Comparison of ENCODE assay signal across 24 mouse cellular contexts in the genomic region with DNA sequence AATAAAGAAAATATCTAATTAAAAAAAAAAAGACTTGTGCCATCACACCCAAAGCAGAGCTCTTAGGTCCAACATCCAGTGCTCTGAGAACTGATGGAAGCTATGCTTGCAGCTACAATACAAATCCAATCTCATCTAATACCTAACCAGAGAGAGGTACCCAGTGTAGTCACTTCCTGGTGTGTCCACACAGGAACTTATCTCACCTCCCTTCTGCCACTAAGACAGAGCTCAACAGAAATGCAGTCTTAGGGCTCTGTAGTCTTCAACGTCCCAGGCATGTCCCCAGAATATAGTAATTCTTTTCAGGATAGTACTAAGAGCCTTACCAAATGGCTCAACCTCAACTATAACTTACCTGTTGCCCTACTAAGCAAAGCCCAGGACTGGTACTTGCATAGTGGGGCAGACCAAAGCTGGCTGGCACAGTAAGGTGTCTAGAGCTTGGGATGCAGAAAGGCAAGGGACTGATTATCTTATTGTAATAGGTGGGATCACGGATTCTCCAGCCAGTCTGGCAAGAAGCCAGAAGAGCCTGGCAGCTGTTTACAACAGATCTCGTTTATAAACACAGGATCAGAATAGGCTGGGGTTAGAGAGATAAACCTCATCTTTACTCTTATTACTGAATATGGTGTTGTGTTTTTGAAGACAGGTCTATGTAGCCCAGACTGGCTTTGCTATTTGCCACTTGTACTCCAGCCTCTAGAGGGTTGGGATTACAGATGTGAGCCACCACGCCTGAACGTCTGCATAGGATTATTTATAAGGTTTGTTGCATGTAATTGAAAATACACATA. TPM values are rescaled to one million over a fixed set of nuclear protein-coding genes. Genes with fewer than 3 reads are reported as not detected.
A peak's percentile ranks its signal among the peaks of the same experiment; 100 is the strongest.
DNase-seq lines count a peak whose midpoint lies in the region; ATAC-seq and TF ChIP-seq lines count a peak whose summit lies in the region.
"Had no signal": no experiment of that assay in that cellular context is flagged by ENCODE, and none has a peak within 500 bp of the region (broad histone marks: within the 10 kb centered on the region; RNA-seq: fewer than 3 reads in every experiment).

No protein-coding gene starts in this region.

- TF ChIP-seq CTCF in intestine, postnatal 0 days (IDR thresholded peaks at IDR 0.05; ENCODE audit: low read depth): no peak

- H3K27ac ChIP-seq in intestine, embryonic 16.5 days (ENCODE audit: low read length): no peak overlapping the region
- H3K27ac ChIP-seq in intestine, postnatal 0 days (ENCODE audit: low read depth, low read length): no peak overlapping the region; the same call in 1 of the 2 replicates
- no peak overlapping the region for H3K27ac ChIP-seq in midbrain, embryonic 14.5 days (replicated peaks; ENCODE audit: low read depth, low read length)
- no peak overlapping the region for H3K27ac ChIP-seq in midbrain, embryonic 16.5 days (ENCODE audit: low read length)
- no peak overlapping the region for H3K27ac ChIP-seq in forebrain, embryonic 13.5 days
- H3K27ac ChIP-seq: limb, embryonic 13.5 days; lung, embryonic 15.5 days; macrophage; midbrain, embryonic 12.5 days had no signal

- peak; percentile 44 for DNase-seq in midbrain, embryonic 14.5 days
- no peak for DNase-seq in testis, postnatal 10 days (ENCODE audit: low spot score)
- DNase-seq: adrenal gland, adult 2 months; cerebellum, adult 2 months; cerebellum, postnatal 36 days; gastrocnemius, postnatal 10 days; kidney, adult 9 months; kidney, postnatal 14 days; right cerebral cortex, postnatal 25 days; spleen, adult 18-20 months; thymus, adult 18-20 months; thymus, postnatal 36 days had no signal

- H3K4me2 ChIP-seq in intestine, embryonic 16.5 days (ENCODE audit: low read depth, low read length): no peak overlapping the region
- H3K4me2 ChIP-seq in intestine, postnatal 0 days (replicated peaks; ENCODE audit: low read depth): no peak overlapping the region
- no peak overlapping the region for H3K4me2 ChIP-seq in midbrain, embryonic 14.5 days (ENCODE audit: low read length)
- no peak overlapping the region for H3K4me2 ChIP-seq in midbrain, embryonic 16.5 days (ENCODE audit: low read length)
- H3K4me2 ChIP-seq in forebrain, embryonic 13.5 days: no peak overlapping the region
- H3K4me2 ChIP-seq: heart, embryonic 11.5 days; limb, embryonic 13.5 days; lung, embryonic 15.5 days; midbrain, embryonic 12.5 days had no signal

- no peak overlapping the region for H3K4me3 ChIP-seq in intestine, embryonic 16.5 days (ENCODE audit: low read length)
- H3K4me3 ChIP-seq in intestine, postnatal 0 days (ENCODE audit: low read depth, low read length): no peak overlapping the region
- no peak overlapping the region for H3K4me3 ChIP-seq in midbrain, embryonic 14.5 days (replicated peaks; ENCODE audit: low read depth, low read length)
- no peak overlapping the region for H3K4me3 ChIP-seq in midbrain, embryonic 16.5 days (ENCODE audit: low read depth, low read length)
- H3K4me3 ChIP-seq in forebrain, embryonic 13.5 days: no peak overlapping the region
- H3K4me3 ChIP-seq: limb, embryonic 13.5 days; lung, embryonic 15.5 days; midbrain, embryonic 12.5 days had no signal

- 55% methylated on average over 5 of the region's 5 CpGs for WGBS in intestine, embryonic 16.5 days
- WGBS in intestine, postnatal 0 days: 58% methylated on average over 5 of the region's 5 CpGs
- 61% methylated on average over 5 of the region's 5 CpGs for WGBS in midbrain, embryonic 14.5 days
- 61% methylated on average over 5 of the region's 5 CpGs for WGBS in midbrain, embryonic 16.5 days
- WGBS in forebrain, embryonic 13.5 days: 67% methylated on average over 5 of the region's 5 CpGs

- no peaks in the 10 kb centered on the region for H3K27me3 ChIP-seq in intestine, embryonic 16.5 days (replicated peaks; ENCODE audit: control insufficient read depth, insufficient read depth, low read length)
- H3K27me3 ChIP-seq in intestine, postnatal 0 days (replicated peaks; ENCODE audit: control insufficient read depth, insufficient read depth, low read length): no peaks in the 10 kb centered on the region
- H3K27me3 ChIP-seq in midbrain, embryonic 14.5 days (ENCODE audit: control insufficient read depth, insufficient read depth, low read length): no peaks in the 10 kb centered on the region
- H3K27me3 ChIP-seq in midbrain, embryonic 16.5 days (ENCODE audit: control insufficient read depth, insufficient read depth, low read depth, low read length): no peaks in the 10 kb centered on the region
- H3K27me3 ChIP-seq in forebrain, embryonic 13.5 days: no peaks in the 10 kb centered on the region
- H3K27me3 ChIP-seq: limb, embryonic 13.5 days; lung, embryonic 15.5 days; midbrain, embryonic 12.5 days had no signal

- H3K9me3 ChIP-seq in intestine, embryonic 16.5 days (ENCODE audit: control insufficient read depth, low read length): no peaks in the 10 kb centered on the region
- no peaks in the 10 kb centered on the region for H3K9me3 ChIP-seq in intestine, postnatal 0 days (ENCODE audit: control insufficient read depth)
- H3K9me3 ChIP-seq in midbrain, embryonic 14.5 days (ENCODE audit: control insufficient read depth, low read length): no peaks in the 10 kb centered on the region
- no peaks in the 10 kb centered on the region for H3K9me3 ChIP-seq in midbrain, embryonic 16.5 days (replicated peaks; ENCODE audit: control insufficient read depth, low read length, poor library complexity, severe bottlenecking)
- H3K9me3 ChIP-seq in forebrain, embryonic 13.5 days (replicated peaks): no peaks in the 10 kb centered on the region
- H3K9me3 ChIP-seq: limb, embryonic 13.5 days; lung, embryonic 15.5 days; midbrain, embryonic 12.5 days had no signal

- H3K4me1 ChIP-seq in intestine, embryonic 16.5 days (ENCODE audit: control insufficient read depth, insufficient read depth, low read length): no peaks in the 10 kb centered on the region
- H3K4me1 ChIP-seq in intestine, postnatal 0 days (replicated peaks; ENCODE audit: control insufficient read depth, insufficient read depth, low read length): no peaks in the 10 kb centered on the region
- peaks cover 16% of the 10 kb centered on the region for H3K4me1 ChIP-seq in midbrain, embryonic 14.5 days (ENCODE audit: control insufficient read depth, insufficient read depth, low read length)
- peaks cover 10% of the 10 kb centered on the region for H3K4me1 ChIP-seq in midbrain, embryonic 16.5 days (ENCODE audit: control insufficient read depth, insufficient read depth, low read length)
- peaks cover 12% of the 10 kb centered on the region for H3K4me1 ChIP-seq in forebrain, embryonic 13.5 days
- H3K4me1 ChIP-seq: limb, embryonic 13.5 days; lung, embryonic 15.5 days had no signal

- 0 out of 2 replicates have a peak, but pooled peaks have one; percentile 8 for ATAC-seq in intestine, embryonic 16.5 days
- ATAC-seq in intestine, postnatal 0 days: no peak
- no peak for ATAC-seq in midbrain, embryonic 14.5 days (ENCODE audit: low FRiP score, low TSS enrichment)
- ATAC-seq in midbrain, embryonic 16.5 days: no peak
- peak; percentile 37 for ATAC-seq in common myeloid progenitor, adult 5-6 weeks (replicated peaks; ENCODE audit: low read depth, poor library complexity, severe bottlenecking)
- ATAC-seq in megakaryocyte progenitor cell, adult 5-6 weeks (replicated peaks; ENCODE audit: poor library complexity): peak; percentile 56
- ATAC-seq in forebrain, embryonic 13.5 days: no peak
- ATAC-seq: forebrain, embryonic 16.5 days had no signal

- no peak overlapping the region for H3K9ac ChIP-seq in intestine, embryonic 16.5 days (ENCODE audit: low read depth, low read length)
- H3K9ac ChIP-seq in intestine, postnatal 0 days (ENCODE audit: low read depth, low read length): no peak overlapping the region
- H3K9ac ChIP-seq in midbrain, embryonic 14.5 days (replicated peaks; ENCODE audit: low read length): no peak overlapping the region
- no peak overlapping the region for H3K9ac ChIP-seq in midbrain, embryonic 16.5 days (ENCODE audit: low read depth, low read length)
- H3K9ac ChIP-seq in forebrain, embryonic 13.5 days: no peak overlapping the region
- H3K9ac ChIP-seq: limb, embryonic 13.5 days; lung, embryonic 15.5 days; midbrain, embryonic 12.5 days had no signal

- H3K36me3 ChIP-seq in intestine, embryonic 16.5 days (ENCODE audit: control insufficient read depth, insufficient read depth, low read length): peaks cover 5% of the 10 kb centered on the region
- H3K36me3 ChIP-seq in intestine, postnatal 0 days (ENCODE audit: control insufficient read depth, insufficient read depth): peaks cover 24% of the 10 kb centered on the region
- H3K36me3 ChIP-seq in midbrain, embryonic 14.5 days (ENCODE audit: control insufficient read depth, insufficient read depth, low read length): peaks cover 8% of the 10 kb centered on the region
- H3K36me3 ChIP-seq in midbrain, embryonic 16.5 days (ENCODE audit: control insufficient read depth, insufficient read depth, low read length): no peaks in the 10 kb centered on the region
- peaks cover 36% of the 10 kb centered on the region for H3K36me3 ChIP-seq in forebrain, embryonic 13.5 days (ENCODE audit: poor library complexity, severe bottlenecking)

RNA-seq across cellular contexts. Expression of gene Slirp, which starts 21.8 kb away (rescaled TPM):
- polyA plus RNA-seq in intestine, embryonic 16.5 days (2015; fragmentation: Nextera tagmentation; extraction: Ambion mirVana): 258 and 261 TPM in 2 replicates
- 250 and 272 TPM in 2 replicates for polyA plus RNA-seq in intestine, postnatal 0 days (2015; fragmentation: Nextera tagmentation; extraction: Ambion mirVana)
- 228 and 258 TPM in 2 replicates for polyA plus RNA-seq in midbrain, embryonic 14.5 days (2014; fragmentation: Nextera tagmentation; extraction: Ambion mirVana)
- 195 and 209 TPM in 2 replicates for polyA plus RNA-seq in midbrain, embryonic 16.5 days (2015; fragmentation: Nextera tagmentation; extraction: Ambion mirVana)
- 100.0 and 104 TPM in 2 replicates for total RNA-seq in common myeloid progenitor, adult 5-6 weeks (2017)
- total RNA-seq in megakaryocyte progenitor cell, adult 5-6 weeks (2015): 111 and 120 TPM in 2 replicates
- 49.4 and 79.7 TPM in 2 replicates for total RNA-seq in megakaryocyte progenitor cell, adult 5-6 weeks (2017)
- 327 and 345 TPM in 2 replicates for polyA plus RNA-seq in forebrain, embryonic 13.5 days (2015; fragmentation: Nextera tagmentation; extraction: Ambion mirVana)

RNA-seq across cellular contexts. Expression of gene Alkbh1, which starts 21.9 kb away (rescaled TPM):
- polyA plus RNA-seq in intestine, embryonic 16.5 days (2015; fragmentation: Nextera tagmentation; extraction: Ambion mirVana): 43.9 and 52.0 TPM in 2 replicates
- polyA plus RNA-seq in intestine, postnatal 0 days (2015; fragmentation: Nextera tagmentation; extraction: Ambion mirVana): 13.6 and 21.9 TPM in 2 replicates
- polyA plus RNA-seq in midbrain, embryonic 14.5 days (2014; fragmentation: Nextera tagmentation; extraction: Ambion mirVana): 35.0 and 42.9 TPM in 2 replicates
- polyA plus RNA-seq in midbrain, embryonic 16.5 days (2015; fragmentation: Nextera tagmentation; extraction: Ambion mirVana): 40.7 and 41.8 TPM in 2 replicates
- total RNA-seq in common myeloid progenitor, adult 5-6 weeks (2017): 48.6 and 72.2 TPM in 2 replicates
- 39.7 and 47.1 TPM in 2 replicates for total RNA-seq in megakaryocyte progenitor cell, adult 5-6 weeks (2015)
- total RNA-seq in megakaryocyte progenitor cell, adult 5-6 weeks (2017): 57.2 and 82.5 TPM in 2 replicates
- 47.2 and 56.5 TPM in 2 replicates for polyA plus RNA-seq in forebrain, embryonic 13.5 days (2015; fragmentation: Nextera tagmentation; extraction: Ambion mirVana)

RNA-seq across cellular contexts. Expression of gene Sptlc2, which starts 33.8 kb away (rescaled TPM):
- polyA plus RNA-seq in intestine, embryonic 16.5 days (2015; fragmentation: Nextera tagmentation; extraction: Ambion mirVana): 126 and 133 TPM in 2 replicates
- polyA plus RNA-seq in intestine, postnatal 0 days (2015; fragmentation: Nextera tagmentation; extraction: Ambion mirVana): 186 and 199 TPM in 2 replicates
- 58.0 and 69.0 TPM in 2 replicates for polyA plus RNA-seq in midbrain, embryonic 14.5 days (2014; fragmentation: Nextera tagmentation; extraction: Ambion mirVana)
- 72.8 and 75.0 TPM in 2 replicates for polyA plus RNA-seq in midbrain, embryonic 16.5 days (2015; fragmentation: Nextera tagmentation; extraction: Ambion mirVana)
- total RNA-seq in common myeloid progenitor, adult 5-6 weeks (2017): 70.8 and 79.8 TPM in 2 replicates
- 199 and 210 TPM in 2 replicates for total RNA-seq in megakaryocyte progenitor cell, adult 5-6 weeks (2015)
- total RNA-seq in megakaryocyte progenitor cell, adult 5-6 weeks (2017): 128 and 138 TPM in 2 replicates
- 50.1 and 50.6 TPM in 2 replicates for polyA plus RNA-seq in forebrain, embryonic 13.5 days (2015; fragmentation: Nextera tagmentation; extraction: Ambion mirVana)

RNA-seq across cellular contexts. Expression of gene Snw1, which starts 50.2 kb away (rescaled TPM):
- polyA plus RNA-seq in intestine, embryonic 16.5 days (2015; fragmentation: Nextera tagmentation; extraction: Ambion mirVana): 100.0 and 107 TPM in 2 replicates
- 66.9 and 70.7 TPM in 2 replicates for polyA plus RNA-seq in intestine, postnatal 0 days (2015; fragmentation: Nextera tagmentation; extraction: Ambion mirVana)
- polyA plus RNA-seq in midbrain, embryonic 14.5 days (2014; fragmentation: Nextera tagmentation; extraction: Ambion mirVana): 108 and 121 TPM in 2 replicates
- 93.1 and 103 TPM in 2 replicates for polyA plus RNA-seq in midbrain, embryonic 16.5 days (2015; fragmentation: Nextera tagmentation; extraction: Ambion mirVana)
- total RNA-seq in common myeloid progenitor, adult 5-6 weeks (2017): 178 and 187 TPM in 2 replicates
- total RNA-seq in megakaryocyte progenitor cell, adult 5-6 weeks (2015): 54.8 and 56.1 TPM in 2 replicates
- 173 and 192 TPM in 2 replicates for total RNA-seq in megakaryocyte progenitor cell, adult 5-6 weeks (2017)
- 146 and 151 TPM in 2 replicates for polyA plus RNA-seq in forebrain, embryonic 13.5 days (2015; fragmentation: Nextera tagmentation; extraction: Ambion mirVana)

Comparison
In these comparisons a context has a peak if more than half of its experiments do, and no peak if none do; other contexts are left out.
1. ATAC-seq: peak in intestine, embryonic 16.5 days (single experiment), common myeloid progenitor, adult 5-6 weeks (single experiment) and megakaryocyte progenitor cell, adult 5-6 weeks (single experiment); none in intestine, postnatal 0 days (single experiment), midbrain, embryonic 14.5 days (single experiment), midbrain, embryonic 16.5 days (single experiment) and forebrain, embryonic 13.5 days (single experiment).